Mouse (Mus musculus) thymus, adult 2 months (tissue): ENCODE measurements at regions not wholly inside any gene's neighbourhood (a gene's known extent, or its start where the extent isn't known, plus 50 kb on each side); places are given as distances from the start of the nearest gene placed in this dataset.

Experiments used
- CTCF ChIP-seq: fragments of 200-500 bp; IDR thresholded peaks from 2 replicates; pipeline ENCODE4 v1.5.1; 2012; ENCODE audit warnings: mild to moderate bottlenecking, control low read depth, low read length, moderate library complexity, borderline replicate concordance; ENCODE audit not compliant: control insufficient read depth, poor library complexity, insufficient read depth; ENCODE audit errors: extremely low read depth
- POLR2A ChIP-seq: fragments of 200-500 bp; IDR thresholded peaks from 2 replicates; pipeline ENCODE4 v1.6.1; 2012; ENCODE audit warnings: mild to moderate bottlenecking, low read length, control low read depth, moderate library complexity; ENCODE audit not compliant: control insufficient read depth, poor library complexity, insufficient read depth; ENCODE audit errors: extremely low read depth

DNA sequence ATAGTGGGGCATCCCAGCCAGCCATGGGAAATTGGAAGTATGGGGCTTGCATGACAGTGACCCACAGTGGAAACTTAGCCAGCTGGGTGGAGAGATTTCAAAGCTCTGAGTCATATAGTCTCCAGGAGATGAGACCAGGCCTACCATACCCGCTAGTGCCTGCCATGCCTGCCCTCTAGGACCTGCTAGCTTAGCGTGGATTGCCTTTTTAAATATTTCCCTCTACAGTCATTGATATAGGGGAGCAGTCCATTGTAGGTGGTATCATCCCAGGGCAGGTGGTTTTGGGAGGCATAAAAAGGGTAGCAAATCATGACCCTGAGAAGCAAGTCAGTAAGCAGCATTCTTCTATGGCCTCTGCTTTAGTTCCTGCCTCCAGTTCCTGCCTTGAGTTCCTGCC lies 99.5 kb upstream of the Pfn2 start:
- no peak for TF ChIP-seq POLR2A
- no peak for TF ChIP-seq CTCF
